Mouse (Mus musculus): ENCODE measurements around the gene Rbms3. TPM values are rescaled to one million over a fixed set of nuclear protein-coding genes. Genes with fewer than 3 reads are reported as not detected.

Rbms3 gene
- polyA plus RNA-seq, 1 experiment from 2014 or later: 23.5 TPM

DNA sequence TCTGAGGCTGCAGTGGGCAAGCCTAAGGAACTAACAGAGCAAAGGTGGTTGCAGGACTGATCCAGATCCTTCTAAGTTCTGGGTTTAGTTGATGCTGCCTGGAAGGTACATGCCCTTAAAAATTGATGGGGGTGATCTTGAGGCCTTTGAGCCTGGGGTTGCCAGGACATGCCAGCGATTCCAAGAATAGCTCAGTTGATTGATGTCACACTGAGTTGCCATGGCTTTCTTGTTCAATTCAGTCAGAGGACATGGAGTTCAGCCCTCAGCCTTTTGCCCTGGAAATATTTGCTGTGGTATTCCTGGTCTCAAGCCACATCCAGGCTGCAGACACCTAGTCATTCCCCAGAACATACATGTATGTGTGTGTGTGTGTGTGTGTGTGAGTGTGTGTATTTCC is 927.1 kb downstream of the Rbms3 start:
- no peak overlapping the region for H3K4me2 ChIP-seq
- DNase-seq (ENCODE audit: low spot score) (no peak), ATAC-seq (replicated peaks; ENCODE audit: low FRiP score) (no peak)
- H3K27ac ChIP-seq (ENCODE audit: low read depth, low read length): no peak overlapping the region
- no peaks in the 10 kb centered on the region for H3K36me3 ChIP-seq (ENCODE audit: control insufficient read depth, insufficient read depth, low read length)
- 50% methylated on average over 1 of the region's 1 CpGs for WGBS
- no peaks in the 10 kb centered on the region for H3K27me3 ChIP-seq (replicated peaks; ENCODE audit: control insufficient read depth, insufficient read depth, low read length)
- no peak overlapping the region for H3K9ac ChIP-seq (ENCODE audit: low read depth, low read length)
- no peaks in the 10 kb centered on the region for H3K4me1 ChIP-seq (replicated peaks; ENCODE audit: control insufficient read depth, insufficient read depth, low read length)
- no peak overlapping the region for H3K4me3 ChIP-seq (ENCODE audit: low read depth, low read length)
- no peaks in the 10 kb centered on the region for H3K9me3 ChIP-seq (ENCODE audit: control insufficient read depth, low read length)

DNA sequence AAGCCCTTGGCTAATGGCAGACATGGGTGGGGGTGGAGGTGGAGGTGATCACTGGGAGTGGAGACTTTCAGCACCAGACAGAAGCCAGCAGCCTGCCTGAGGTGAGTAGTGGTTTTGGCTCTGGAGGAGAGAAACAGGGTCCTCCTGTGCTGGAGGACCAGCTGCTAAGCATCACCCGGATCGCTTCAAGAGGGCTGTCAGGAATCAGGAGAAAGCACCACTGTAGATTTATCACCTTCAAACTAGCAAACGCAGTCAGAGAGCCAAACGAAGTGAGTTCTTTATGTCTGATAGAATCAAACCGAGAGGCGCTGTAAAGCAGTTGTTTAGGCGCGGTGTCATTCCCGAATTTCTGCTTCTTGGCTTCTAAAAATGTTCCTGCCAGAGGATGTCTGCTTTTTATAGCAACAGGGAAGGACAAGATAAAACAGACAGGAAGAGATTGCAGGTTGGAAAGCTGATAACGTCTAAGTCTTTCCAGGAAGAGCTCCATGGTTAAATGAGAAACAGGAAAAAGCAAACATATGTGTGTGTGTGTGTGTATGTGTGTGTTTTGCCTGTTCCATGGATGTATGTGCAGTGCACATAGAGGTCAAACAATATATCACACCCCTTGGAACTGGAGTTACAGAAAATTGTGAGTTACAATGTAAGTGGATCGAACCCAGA is 928.1 kb downstream of the Rbms3 start:
- ATAC-seq (replicated peaks; ENCODE audit: low FRiP score) (no peak), DNase-seq (ENCODE audit: low spot score) (no peak)
- 0 out of 2 replicates have a peak overlapping the region, but pooled peaks have one; percentile 3 for H3K27ac ChIP-seq (ENCODE audit: low read depth, low read length)
- no peak overlapping the region for H3K4me2 ChIP-seq
- H3K4me3 ChIP-seq (ENCODE audit: low read depth, low read length): no peak overlapping the region
- WGBS: 37% methylated on average over 11 of the region's 11 CpGs
- no peaks in the 10 kb centered on the region for H3K4me1 ChIP-seq (replicated peaks; ENCODE audit: control insufficient read depth, insufficient read depth, low read length)
- H3K36me3 ChIP-seq (ENCODE audit: control insufficient read depth, insufficient read depth, low read length): no peaks in the 10 kb centered on the region
- H3K9me3 ChIP-seq (ENCODE audit: control insufficient read depth, low read length): no peaks in the 10 kb centered on the region
- H3K9ac ChIP-seq (ENCODE audit: low read depth, low read length): no peak overlapping the region
- H3K27me3 ChIP-seq (replicated peaks; ENCODE audit: control insufficient read depth, insufficient read depth, low read length): no peaks in the 10 kb centered on the region

DNA sequence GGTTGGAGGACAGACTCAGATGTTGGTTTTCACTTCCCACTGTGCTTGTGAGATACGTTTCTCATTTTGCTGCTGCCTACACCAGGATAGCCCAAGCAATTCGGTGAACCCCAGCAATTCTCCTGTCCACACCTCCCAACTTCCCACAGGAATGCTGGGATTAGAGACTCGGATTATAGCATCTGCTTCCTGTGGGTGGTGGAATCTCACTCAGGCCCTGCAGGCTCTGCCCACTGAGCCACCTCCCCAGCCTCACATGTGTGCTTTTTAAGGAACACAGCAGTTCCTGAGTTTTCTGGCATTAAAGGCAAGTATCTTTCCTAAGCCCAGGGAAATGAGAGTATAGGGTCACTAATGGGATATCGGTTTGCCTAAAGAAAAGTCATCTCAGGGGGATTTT is 941.1 kb downstream of the Rbms3 start:
- WGBS: 73% methylated on average over 4 of the region's 4 CpGs
- ATAC-seq (replicated peaks; ENCODE audit: low FRiP score): no peak

DNA sequence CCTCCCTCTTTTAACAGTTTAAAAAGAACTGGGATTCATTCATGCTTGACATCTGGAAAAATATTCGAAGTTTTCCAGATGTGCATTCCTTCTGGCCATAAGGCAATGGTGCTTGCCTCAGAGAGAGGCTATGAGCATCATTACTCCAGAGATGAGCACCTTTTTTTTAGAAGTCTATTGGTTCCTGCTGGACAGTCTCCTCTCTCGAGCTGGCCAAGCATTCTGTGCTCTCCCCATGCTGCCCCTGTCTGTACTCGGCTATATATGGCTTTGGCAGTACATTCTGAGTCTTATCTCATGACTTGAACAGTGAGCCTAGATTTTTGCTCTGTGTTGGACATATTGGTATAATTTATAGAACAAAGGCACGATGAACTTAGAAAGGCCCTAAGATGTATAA is 952.6 kb downstream of the Rbms3 start:
- Histone ChIP-seq H3K9me3 (ENCODE audit: control insufficient read depth, low read length) (no peaks in the 10 kb centered on the region), H3K27ac (ENCODE audit: low read depth, low read length) (no peak overlapping the region), H3K4me2 (no peak overlapping the region), H3K4me3 (ENCODE audit: low read depth, low read length) (no peak overlapping the region), H3K4me1 (replicated peaks; ENCODE audit: control insufficient read depth, insufficient read depth, low read length) (no peaks in the 10 kb centered on the region), H3K9ac (ENCODE audit: low read depth, low read length) (no peak overlapping the region), H3K36me3 (ENCODE audit: control insufficient read depth, insufficient read depth, low read length) (no peaks in the 10 kb centered on the region), H3K27me3 (replicated peaks; ENCODE audit: control insufficient read depth, insufficient read depth, low read length) (no peaks in the 10 kb centered on the region)
- DNase-seq (ENCODE audit: low spot score) (no peak), ATAC-seq (replicated peaks; ENCODE audit: low FRiP score) (no peak)
- WGBS: 64% methylated on average over 4 of the region's 4 CpGs

More for the DNA sequence above, 941.1 kb downstream of the Rbms3 start:
- no peaks in the 10 kb centered on the region for H3K36me3 ChIP-seq (ENCODE audit: control insufficient read depth, insufficient read depth, low read length)
- no peak overlapping the region for H3K4me2 ChIP-seq
- no peak overlapping the region for H3K4me3 ChIP-seq (ENCODE audit: low read depth, low read length)
- H3K4me1 ChIP-seq (replicated peaks; ENCODE audit: control insufficient read depth, insufficient read depth, low read length): no peaks in the 10 kb centered on the region
- DNase-seq (ENCODE audit: low spot score): no peak
- H3K27ac ChIP-seq (ENCODE audit: low read depth, low read length): no peak overlapping the region
- no peaks in the 10 kb centered on the region for H3K9me3 ChIP-seq (ENCODE audit: control insufficient read depth, low read length)
- no peaks in the 10 kb centered on the region for H3K27me3 ChIP-seq (replicated peaks; ENCODE audit: control insufficient read depth, insufficient read depth, low read length)
- H3K9ac ChIP-seq (ENCODE audit: low read depth, low read length): no peak overlapping the region

DNA sequence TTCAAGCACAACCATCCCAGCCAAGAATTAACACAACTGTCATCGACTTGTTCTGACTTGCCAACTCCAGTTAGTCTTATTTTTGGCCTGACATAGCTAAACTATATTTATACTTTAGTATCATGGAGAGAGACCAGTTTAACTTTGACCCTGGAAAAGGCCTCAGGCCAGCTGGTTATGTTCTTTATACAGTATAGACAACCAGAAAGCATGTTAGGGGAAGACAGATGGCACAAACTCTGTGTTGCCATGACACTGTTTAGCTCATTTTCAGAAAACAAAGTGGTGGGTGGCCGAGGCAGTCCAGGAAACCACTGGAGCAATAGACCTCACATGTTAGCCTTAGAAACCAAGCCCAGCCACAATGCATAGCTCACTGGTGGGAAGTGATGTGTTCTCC is 953.3 kb downstream of the Rbms3 start:
- no peaks in the 10 kb centered on the region for H3K4me1 ChIP-seq (replicated peaks; ENCODE audit: control insufficient read depth, insufficient read depth, low read length)
- 57% methylated on average over 2 of the region's 2 CpGs for WGBS
- H3K9ac ChIP-seq (ENCODE audit: low read depth, low read length): no peak overlapping the region
- H3K4me3 ChIP-seq (ENCODE audit: low read depth, low read length): no peak overlapping the region
- no peak overlapping the region for H3K27ac ChIP-seq (ENCODE audit: low read depth, low read length)
- no peaks in the 10 kb centered on the region for H3K36me3 ChIP-seq (ENCODE audit: control insufficient read depth, insufficient read depth, low read length)
- no peak for DNase-seq (ENCODE audit: low spot score)
- no peaks in the 10 kb centered on the region for H3K9me3 ChIP-seq (ENCODE audit: control insufficient read depth, low read length)
- ATAC-seq (replicated peaks; ENCODE audit: low FRiP score): no peak
- H3K27me3 ChIP-seq (replicated peaks; ENCODE audit: control insufficient read depth, insufficient read depth, low read length): no peaks in the 10 kb centered on the region
- H3K4me2 ChIP-seq: no peak overlapping the region

DNA sequence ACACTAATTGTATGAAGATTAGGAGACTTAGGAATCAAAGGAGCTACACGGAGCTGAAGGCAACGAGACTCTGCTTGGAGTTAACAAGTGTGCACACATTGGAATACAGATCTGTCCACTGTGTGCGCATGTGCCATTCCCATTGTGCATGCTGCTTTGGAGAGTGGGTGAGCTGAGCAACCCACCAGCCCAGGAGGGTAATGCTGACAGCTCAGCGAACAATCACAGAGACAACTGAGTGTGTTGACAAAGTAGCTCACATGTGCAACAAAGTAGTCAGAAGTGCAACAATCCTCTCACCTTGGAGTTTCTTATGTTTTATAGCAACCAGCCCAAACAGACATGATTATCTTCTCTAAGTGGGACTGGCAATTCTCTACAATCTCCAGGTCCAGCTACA is 955.5 kb downstream of the Rbms3 start:
- ATAC-seq (replicated peaks; ENCODE audit: low FRiP score) (no peak), DNase-seq (ENCODE audit: low spot score) (no peak)
- Histone ChIP-seq H3K27me3 (replicated peaks; ENCODE audit: control insufficient read depth, insufficient read depth, low read length) (no peaks in the 10 kb centered on the region), H3K9ac (ENCODE audit: low read depth, low read length) (no peak overlapping the region), H3K4me2 (no peak overlapping the region), H3K4me3 (ENCODE audit: low read depth, low read length) (no peak overlapping the region), H3K4me1 (replicated peaks; ENCODE audit: control insufficient read depth, insufficient read depth, low read length) (no peaks in the 10 kb centered on the region), H3K36me3 (ENCODE audit: control insufficient read depth, insufficient read depth, low read length) (no peaks in the 10 kb centered on the region), H3K9me3 (ENCODE audit: control insufficient read depth, low read length) (no peaks in the 10 kb centered on the region), H3K27ac (ENCODE audit: low read depth, low read length) (no peak overlapping the region)
- WGBS: 89% methylated on average over 4 of the region's 4 CpGs

DNA sequence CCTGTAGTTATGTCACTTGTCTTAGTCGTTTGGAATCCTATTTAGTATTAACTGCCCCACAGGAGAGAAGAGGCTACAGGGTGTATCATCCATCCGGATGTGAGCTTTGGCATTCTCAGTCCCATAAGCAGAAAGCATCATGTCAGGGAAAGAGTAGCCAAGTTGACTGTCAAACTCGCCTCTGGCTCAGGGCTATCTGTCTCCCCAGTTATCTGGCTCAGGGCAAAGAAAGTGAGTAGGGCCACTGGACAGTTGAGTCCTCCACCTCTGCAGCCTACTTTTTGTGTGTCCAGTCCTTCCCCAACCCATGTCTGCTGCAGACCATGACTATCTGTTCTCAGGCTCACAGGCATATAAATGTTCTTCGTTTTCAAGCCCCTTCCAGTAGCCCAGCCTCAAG is 968.7 kb downstream of the Rbms3 start:
- Histone ChIP-seq H3K9me3 (ENCODE audit: control insufficient read depth, low read length) (no peaks in the 10 kb centered on the region), H3K4me1 (replicated peaks; ENCODE audit: control insufficient read depth, insufficient read depth, low read length) (no peaks in the 10 kb centered on the region), H3K4me3 (ENCODE audit: low read depth, low read length) (no peak overlapping the region), H3K36me3 (ENCODE audit: control insufficient read depth, insufficient read depth, low read length) (no peaks in the 10 kb centered on the region), H3K4me2 (no peak overlapping the region), H3K27me3 (replicated peaks; ENCODE audit: control insufficient read depth, insufficient read depth, low read length) (no peaks in the 10 kb centered on the region), H3K27ac (ENCODE audit: low read depth, low read length) (no peak overlapping the region), H3K9ac (ENCODE audit: low read depth, low read length) (no peak overlapping the region)
- ATAC-seq (replicated peaks; ENCODE audit: low FRiP score) (no peak), DNase-seq (ENCODE audit: low spot score) (no peak)
- WGBS: 73% methylated on average over 4 of the region's 4 CpGs

DNA sequence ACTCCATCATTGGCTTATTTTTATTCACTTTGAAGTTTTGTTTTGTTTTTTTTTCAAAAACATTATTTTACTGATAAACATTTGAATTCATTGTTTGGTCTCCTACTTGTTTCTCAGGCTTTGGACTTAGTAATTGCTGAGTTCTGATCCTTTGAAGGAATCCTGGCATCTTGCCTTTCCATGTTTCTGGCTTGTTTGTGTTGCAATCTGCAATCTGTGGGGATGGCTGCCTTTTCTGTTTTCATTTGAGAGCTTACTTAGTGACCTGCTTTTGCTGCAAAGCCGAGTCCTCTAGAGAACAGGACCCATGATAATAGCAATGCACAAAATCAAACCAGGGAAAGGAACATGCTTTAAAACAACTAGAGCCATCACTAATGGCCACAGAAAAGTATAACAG is 969.8 kb downstream of the Rbms3 start:
- Histone ChIP-seq H3K4me1 (replicated peaks; ENCODE audit: control insufficient read depth, insufficient read depth, low read length) (no peaks in the 10 kb centered on the region), H3K27me3 (replicated peaks; ENCODE audit: control insufficient read depth, insufficient read depth, low read length) (no peaks in the 10 kb centered on the region), H3K36me3 (ENCODE audit: control insufficient read depth, insufficient read depth, low read length) (no peaks in the 10 kb centered on the region), H3K4me3 (ENCODE audit: low read depth, low read length) (no peak overlapping the region), H3K27ac (ENCODE audit: low read depth, low read length) (no peak overlapping the region), H3K9ac (ENCODE audit: low read depth, low read length) (no peak overlapping the region), H3K4me2 (no peak overlapping the region), H3K9me3 (ENCODE audit: control insufficient read depth, low read length) (no peaks in the 10 kb centered on the region)
- WGBS: 65% methylated on average over 1 of the region's 1 CpGs
- ATAC-seq (replicated peaks; ENCODE audit: low FRiP score) (no peak), DNase-seq (ENCODE audit: low spot score) (no peak)

DNA sequence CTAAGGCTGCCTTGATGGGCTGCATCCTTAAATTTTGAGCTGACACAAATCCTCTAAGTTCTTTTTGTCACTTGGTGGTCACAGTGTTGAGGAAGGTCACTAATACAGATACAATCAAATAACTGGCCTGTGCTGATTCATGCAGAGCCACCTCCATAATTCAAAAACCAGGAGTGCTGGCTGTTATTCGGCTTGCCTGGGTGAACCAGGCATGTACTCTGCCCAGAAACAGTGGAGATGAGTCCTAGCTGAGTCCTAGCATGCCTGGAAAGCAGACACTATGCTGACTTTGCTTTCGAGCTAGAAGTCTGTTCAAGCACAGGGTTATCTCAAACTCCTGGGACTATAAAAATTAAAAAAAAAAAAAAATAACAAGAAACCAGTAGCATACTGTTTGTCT is 972.6 kb downstream of the Rbms3 start:
- Histone ChIP-seq H3K36me3 (ENCODE audit: control insufficient read depth, insufficient read depth, low read length) (no peaks in the 10 kb centered on the region), H3K4me3 (ENCODE audit: low read depth, low read length) (no peak overlapping the region), H3K9ac (ENCODE audit: low read depth, low read length) (no peak overlapping the region), H3K27ac (ENCODE audit: low read depth, low read length) (no peak overlapping the region), H3K9me3 (ENCODE audit: control insufficient read depth, low read length) (no peaks in the 10 kb centered on the region), H3K4me1 (replicated peaks; ENCODE audit: control insufficient read depth, insufficient read depth, low read length) (no peaks in the 10 kb centered on the region), H3K4me2 (no peak overlapping the region), H3K27me3 (replicated peaks; ENCODE audit: control insufficient read depth, insufficient read depth, low read length) (no peaks in the 10 kb centered on the region)
- 69% methylated on average over 2 of the region's 2 CpGs for WGBS
- DNase-seq (ENCODE audit: low spot score): no peak
- ATAC-seq (replicated peaks; ENCODE audit: low FRiP score): no peak
